Comparison of ENCODE assay signal across 7 mouse cellular contexts in the genomic region with DNA sequence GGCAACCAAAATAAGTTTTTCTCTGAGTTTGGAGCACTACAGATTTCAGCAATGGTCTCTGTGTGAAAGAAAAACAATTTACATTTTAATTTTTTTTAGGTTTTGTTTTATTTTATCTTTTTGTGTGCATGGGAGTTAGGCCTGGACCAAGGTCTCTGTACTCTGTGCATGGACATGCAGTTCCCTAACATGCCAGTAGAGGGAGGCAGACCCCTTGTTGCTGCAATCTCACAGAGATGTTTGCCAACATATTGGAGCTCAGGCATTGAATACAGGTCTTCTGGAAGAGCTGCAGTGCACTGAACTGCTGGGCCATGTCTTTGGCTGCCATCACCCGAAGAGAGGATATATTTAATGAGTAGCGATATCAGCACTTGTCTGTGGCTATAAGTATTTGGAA. TPM values are rescaled to one million over a fixed set of nuclear protein-coding genes. Genes with fewer than 3 reads are reported as not detected.
DNase-seq lines count a peak whose midpoint lies in the region; ATAC-seq and TF ChIP-seq lines count a peak whose summit lies in the region.
"Not testable (repeated sequence)": the region's sequence is repeated elsewhere in the genome, so short reads cannot be mapped to it uniquely, and the experiment has no call there.

No protein-coding gene starts in this region.

- peak; percentile 63 for TF ChIP-seq CTCF in left cerebral cortex, adult 2 months (IDR thresholded peaks at IDR 0.05)

- intact Hi-C loops in gastrocnemius, postnatal 14 days (cut with DNase I; ENCODE audit: low total_unique reads); left cerebral cortex, adult 2 months (cut with DNase I): not testable (repeated sequence)

- WGBS in intestine, embryonic 16.5 days = 29% methylated on average over 1 of the region's 2 CpGs

- not testable (repeated sequence) for H3K4me1 ChIP-seq in intestine, embryonic 16.5 days (ENCODE audit: control insufficient read depth, insufficient read depth, low read length)

- H3K4me2 ChIP-seq in intestine, embryonic 16.5 days (ENCODE audit: low read depth, low read length) = not testable (repeated sequence)

- H3K4me3 ChIP-seq in intestine, embryonic 16.5 days (ENCODE audit: low read length); left cerebral cortex, adult 2 months: not testable (repeated sequence)

- ATAC-seq in intestine, embryonic 16.5 days = peak; percentile 62; the same call in 1 of the 2 replicates
- peak; percentile 90 for ATAC-seq in megakaryocyte-erythroid progenitor cell, adult 5-6 weeks (replicated peaks; ENCODE audit: low FRiP score, low TSS enrichment, poor library complexity, severe bottlenecking)

- H3K9me3 ChIP-seq in intestine, embryonic 16.5 days (ENCODE audit: control insufficient read depth, low read length) = not testable (repeated sequence)

- DNase-seq in adrenal gland, postnatal 10 days = peak; percentile 78
- peak; percentile 42 for DNase-seq in embryo, embryonic 11 days
- peak; percentile 13 for DNase-seq in gastrocnemius, postnatal 14 days
- DNase-seq in left cerebral cortex, adult 2 months (ENCODE audit: extremely low spot score in 1 of 2, low spot score in 2 of 2) = peak; percentile 50 to 59
- DNase-seq in right cerebral cortex, postnatal 14 days = peak; percentile 47

- H3K36me3 ChIP-seq in intestine, embryonic 16.5 days (ENCODE audit: control insufficient read depth, insufficient read depth, low read length) = not testable (repeated sequence)

- not testable (repeated sequence) for H3K9ac ChIP-seq in intestine, embryonic 16.5 days (ENCODE audit: low read depth, low read length)

- H3K27me3 ChIP-seq in intestine, embryonic 16.5 days (replicated peaks; ENCODE audit: control insufficient read depth, insufficient read depth, low read length) = not testable (repeated sequence)

- H3K27ac ChIP-seq in intestine, embryonic 16.5 days (ENCODE audit: low read length); left cerebral cortex, adult 2 months: not testable (repeated sequence)

RNA-seq across cellular contexts. Expression of gene Nxf7, which starts 29.1 kb away (rescaled TPM):
- total RNA-seq in adrenal gland, postnatal 10 days (2021) = not detected
- total RNA-seq in gastrocnemius, postnatal 14 days (2021) = not detected
- polyA plus RNA-seq in intestine, embryonic 16.5 days (2015; fragmentation: Nextera tagmentation; extraction: Ambion mirVana) = 0.43 TPM in 1 of 2 replicates, not detected in the other
- 1 to 10 TPM; 5.8 to 6.2 TPM for total RNA-seq in left cerebral cortex, adult 2 months (2021)
- total RNA-seq in megakaryocyte-erythroid progenitor cell, adult 5-6 weeks (2014; fragmentation: Nextera tagmentation) = not detected in 2 replicates
- total RNA-seq in megakaryocyte-erythroid progenitor cell, adult 5-6 weeks (2017) = not detected in 2 replicates

RNA-seq across cellular contexts. Expression of gene Prame, which starts 58.0 kb away (rescaled TPM):
- not detected for total RNA-seq in adrenal gland, postnatal 10 days (2021)
- not detected for total RNA-seq in gastrocnemius, postnatal 14 days (2021)
- not detected in 2 replicates for polyA plus RNA-seq in intestine, embryonic 16.5 days (2015; fragmentation: Nextera tagmentation; extraction: Ambion mirVana)
- not detected for total RNA-seq in left cerebral cortex, adult 2 months (2021)
- not detected in 2 replicates for total RNA-seq in megakaryocyte-erythroid progenitor cell, adult 5-6 weeks (2014; fragmentation: Nextera tagmentation)
- total RNA-seq in megakaryocyte-erythroid progenitor cell, adult 5-6 weeks (2017) = not detected in 2 replicates

Comparison
In these comparisons a context has a peak if more than half of its experiments do, and no peak if none do; other contexts are left out.
1. DNase-seq: peak in every context shown above with its lines; median percentile 78 in adrenal gland, postnatal 10 days; 54 in left cerebral cortex, adult 2 months; 47 in right cerebral cortex, postnatal 14 days; 42 in embryo, embryonic 11 days; 13 in gastrocnemius, postnatal 14 days.
2. RNA of gene Nxf7, which starts 29.1 kb away (total RNA-seq): 5.8 to 6.2 TPM in left cerebral cortex, adult 2 months; not detected in adrenal gland, postnatal 10 days, not detected in gastrocnemius, postnatal 14 days and not detected in megakaryocyte-erythroid progenitor cell, adult 5-6 weeks; every median in the first group is over 4 times any median in the second.